Mouse (Mus musculus) spleen, adult 18-20 months (tissue): ENCODE data around the gene Mthfr.

Experiments
- DNase-seq, 2 experiments: peaks; one replicate each; pipeline ENCODE4 v3.0.0; 2022; ENCODE audit warnings: mixed read lengths in 2 of 2

Gene Mthfr

DNA sequence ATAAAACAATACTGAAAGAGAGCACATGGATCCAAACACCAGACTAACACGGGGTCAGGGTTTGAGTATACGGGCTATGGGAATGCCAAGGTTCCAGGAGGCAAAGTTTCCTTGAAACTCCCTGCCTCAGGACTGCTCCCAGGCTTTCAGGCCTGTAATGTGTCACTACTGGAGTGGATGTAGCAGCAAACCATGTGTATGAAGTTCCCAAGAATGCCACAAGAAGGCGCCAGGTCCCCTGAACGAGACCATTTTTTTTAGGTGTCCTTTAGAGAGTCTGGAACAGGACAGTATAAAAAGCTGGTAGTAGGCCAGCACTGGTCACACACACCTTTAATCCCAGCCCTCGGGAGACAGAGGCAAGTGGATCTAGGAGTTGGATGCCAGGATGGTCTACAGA, 55.3 kb downstream of the Mthfr start:
- no peak for DNase-seq

DNA sequence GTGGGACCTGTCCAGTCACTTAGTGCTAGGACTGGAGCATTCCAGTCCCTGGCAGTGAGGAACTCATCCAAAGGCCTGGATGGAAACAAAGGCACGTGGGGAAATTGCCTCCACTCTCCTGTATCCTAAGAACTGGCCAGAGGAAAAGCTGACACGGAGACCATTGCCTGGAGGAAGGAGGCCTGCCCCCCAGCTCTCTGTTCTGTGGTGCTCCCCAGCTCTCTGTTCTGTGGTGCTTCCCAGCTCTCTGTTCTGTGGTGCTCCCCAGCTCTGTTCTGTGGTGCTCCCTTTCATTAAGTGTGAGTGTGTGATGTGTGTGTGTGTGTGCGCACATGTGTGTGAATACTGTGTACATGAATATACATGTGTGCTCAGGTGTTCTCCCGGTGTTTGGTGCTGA, 56.2 kb downstream of the Mthfr start:
- no peak for DNase-seq

DNA sequence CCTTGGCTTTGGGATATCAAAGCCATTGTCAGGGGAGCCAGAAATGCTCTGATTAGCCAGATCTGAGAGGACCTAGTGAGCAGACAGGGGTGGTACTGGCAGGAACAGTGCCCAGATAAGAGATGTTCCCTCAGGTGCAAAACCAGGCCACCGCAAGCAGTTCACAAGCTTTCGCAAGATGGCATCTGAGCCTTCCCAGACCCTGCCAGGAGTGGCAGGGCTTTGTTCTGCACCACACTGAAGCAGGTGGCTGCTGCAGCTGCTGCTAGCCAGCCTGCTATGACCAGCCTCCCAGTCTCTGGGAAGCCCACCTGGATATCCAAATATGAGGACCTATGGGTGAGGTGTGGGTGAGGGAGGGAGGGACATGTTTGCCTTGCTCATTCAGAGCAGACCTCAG, 59.1 kb downstream of the Mthfr start:
- DNase-seq = no peak

DNA sequence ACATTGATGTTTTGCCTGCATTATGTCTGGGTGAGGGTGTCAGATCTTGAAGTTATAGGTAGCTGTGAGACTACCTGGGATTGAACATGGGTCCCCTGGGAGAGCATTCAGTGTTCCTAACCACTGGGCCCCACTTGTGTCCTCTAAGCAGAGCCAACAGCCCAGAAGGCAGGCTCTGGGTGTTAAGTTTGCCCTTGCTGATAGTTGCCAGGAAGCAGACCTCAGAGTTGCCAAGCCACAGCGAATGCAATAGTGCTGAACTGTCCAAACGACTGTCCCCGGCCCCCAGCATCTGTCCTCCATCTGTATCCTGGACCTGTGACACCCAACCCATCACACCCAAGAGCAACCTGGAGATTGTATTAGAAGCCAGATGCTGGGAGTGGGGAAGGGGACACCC, 59.8 kb downstream of the Mthfr start:
- DNase-seq = no peak

DNA sequence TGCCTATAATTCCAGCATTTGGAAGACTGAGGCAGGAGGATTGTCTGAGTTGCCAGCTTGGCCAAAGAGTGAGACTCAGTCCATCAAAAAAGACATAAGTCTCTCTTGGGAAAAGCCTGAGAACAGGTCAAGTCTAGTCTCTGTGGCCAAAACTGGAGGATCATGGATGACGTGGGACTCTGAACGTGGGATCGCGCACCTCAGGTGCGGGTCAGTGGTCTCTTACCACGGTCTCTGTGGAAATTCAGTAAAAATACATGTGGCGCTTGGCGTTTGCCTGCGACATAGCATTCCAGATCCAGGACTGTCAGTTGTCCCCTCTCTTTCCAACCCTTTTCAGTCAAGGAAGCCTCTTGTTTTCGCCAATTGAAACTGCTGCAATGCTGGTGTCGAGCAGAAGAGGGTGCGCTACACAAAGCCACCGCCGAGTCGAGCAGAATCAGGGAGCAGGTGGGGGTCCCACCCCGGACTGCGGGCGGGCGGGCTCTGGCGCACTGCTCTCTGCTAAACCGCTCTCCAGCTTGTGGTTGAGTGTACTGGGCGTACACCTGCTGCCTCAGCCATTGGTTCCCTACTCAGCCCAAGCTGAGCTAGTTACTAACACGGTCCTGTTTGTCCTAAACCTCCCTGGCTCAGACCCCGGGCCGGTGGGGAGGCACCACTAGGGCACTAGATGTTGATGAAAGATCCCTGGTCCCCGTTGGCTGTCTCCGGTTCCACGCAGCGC, 63.1 kb downstream of the Mthfr start:
- peak in 1 of 2 experiments; percentile 49 for DNase-seq

DNA sequence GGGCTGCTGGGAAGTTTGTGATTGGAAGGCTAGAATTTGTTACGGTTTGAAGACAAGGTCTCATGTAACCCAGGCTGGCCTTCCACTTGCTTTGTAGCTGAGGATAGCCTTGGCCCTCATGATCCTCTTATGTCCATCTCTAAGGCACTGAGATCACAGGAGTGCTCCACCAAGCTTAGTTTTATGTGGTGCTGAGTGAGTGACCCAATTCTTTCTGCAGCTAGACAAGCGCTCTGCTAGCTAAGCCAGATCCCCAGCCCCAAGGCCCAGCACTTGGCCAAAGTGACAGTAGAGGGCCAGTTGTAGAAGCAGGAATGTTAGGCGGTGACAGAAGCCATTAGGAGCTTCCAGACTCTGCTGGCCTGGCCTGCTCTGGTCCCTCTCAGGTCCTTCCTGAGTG, 65.3 kb downstream of the Mthfr start:
- DNase-seq = no peak

DNA sequence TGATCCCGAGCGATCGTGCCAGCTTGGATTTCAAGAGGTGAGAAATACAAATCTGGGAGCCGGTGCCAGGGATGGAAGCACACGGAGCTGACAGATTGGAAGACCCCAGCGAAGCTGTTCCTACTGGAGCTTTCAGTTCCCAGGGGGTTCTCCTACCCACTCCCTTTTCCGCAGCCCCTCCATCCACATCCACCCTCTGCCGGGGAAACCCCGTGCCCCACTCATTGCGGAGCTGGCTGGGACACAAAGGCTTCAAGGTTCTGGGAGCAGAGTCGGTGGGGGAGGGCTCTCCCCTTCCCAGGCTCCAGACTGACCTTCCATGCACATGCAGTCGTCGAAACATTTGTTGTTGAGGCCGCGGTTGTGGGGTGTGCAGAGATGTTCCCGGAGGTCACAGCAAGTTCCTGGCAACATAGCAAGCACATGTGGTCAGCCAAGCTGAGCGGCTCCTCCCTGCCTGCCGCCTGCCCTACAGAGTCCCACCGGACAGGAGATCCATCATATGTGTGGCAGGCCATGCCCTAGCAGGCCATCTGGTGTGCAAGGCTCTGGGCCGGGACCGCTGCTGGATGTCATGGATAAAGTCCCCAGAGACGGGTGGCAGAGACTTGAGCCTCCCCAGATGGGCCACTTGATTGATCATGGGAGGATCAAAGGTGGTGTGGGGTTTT, 68.9 kb downstream of the Mthfr start:
- no peak for DNase-seq

DNA sequence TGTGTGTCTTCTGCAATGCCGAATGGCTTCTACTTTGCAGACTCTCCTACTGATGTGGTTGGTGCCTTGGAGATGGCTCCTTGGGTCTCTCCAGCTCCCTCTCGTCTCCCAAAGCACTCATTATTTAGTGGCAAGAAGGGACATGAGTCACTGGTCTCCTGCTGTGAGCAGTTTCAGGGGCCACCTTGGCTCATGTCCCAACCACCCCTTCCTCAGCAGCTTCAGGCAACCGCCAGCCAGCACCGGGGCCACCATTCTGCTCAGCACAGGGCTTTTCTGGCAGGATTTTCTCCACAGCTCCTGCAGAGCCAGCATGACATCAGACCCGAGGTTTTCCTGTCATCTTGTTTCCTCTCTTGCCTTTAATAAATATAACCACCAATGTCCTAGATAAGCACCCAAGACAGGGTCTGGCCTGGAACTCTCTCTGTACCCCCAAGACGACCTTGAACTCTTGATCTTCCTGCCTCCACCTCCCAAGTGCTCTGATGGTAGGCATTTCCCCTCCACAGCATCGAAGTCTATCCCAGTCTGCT, 69.8 kb downstream of the Mthfr start:
- DNase-seq = no peak
